Mouse (Mus musculus) retina, adult 2 months (tissue): ENCODE measurements around the gene Iqcd.

Source experiments
- DNase-seq: peaks from one replicate; pipeline ENCODE4 v3.0.0-alpha.2; 2012; ENCODE audit warnings: low read depth, low spot score

Gene Iqcd

GRCm38 (mm10) chr5:120571056-120571740 lies 17.6 kb upstream of the Iqcd start:
- no peak for DNase-seq

GRCm38 (mm10) chr5:120574469-120575063 lies 14.2 kb upstream of the Iqcd start:
- no peak for DNase-seq

GRCm38 (mm10) chr5:120576781-120577301 lies 12.0 kb upstream of the Iqcd start:
- no peak for DNase-seq

- no peak for DNase-seq
Measured at GRCm38 (mm10) chr5:120577935-120578441, 10.8 kb upstream of the Iqcd start.

- DNase-seq = no peak
Measured at GRCm38 (mm10) chr5:120578504-120579081, 10.2 kb upstream of the Iqcd start.

GRCm38 (mm10) chr5:120579211-120579897 lies 9.5 kb upstream of the Iqcd start:
- DNase-seq = no peak

GRCm38 (mm10) chr5:120579898-120580626 lies 8.8 kb upstream of the Iqcd start:
- no peak for DNase-seq

- DNase-seq = no peak
Measured at GRCm38 (mm10) chr5:120582002-120582401, 6.8 kb upstream of the Iqcd start.

GRCm38 (mm10) chr5:120583511-120583910 lies 5.3 kb upstream of the Iqcd start:
- DNase-seq = no peak

GRCm38 (mm10) chr5:120584968-120585367 lies 3.8 kb upstream of the Iqcd start:
- DNase-seq = no peak

GRCm38 (mm10) chr5:120586741-120587615 lies 1.8 kb upstream of the Iqcd start:
- DNase-seq = no peak

GRCm38 (mm10) chr5:120587616-120587926 lies 1.2 kb upstream of the Iqcd start:
- no peak for DNase-seq

- no peak for DNase-seq
Measured at GRCm38 (mm10) chr5:120587940-120588568, 762 bp upstream of the Iqcd start.

GRCm38 (mm10) chr5:120590356-120591010 lies 1.7 kb downstream of the Iqcd start:
- no peak for DNase-seq

- no peak for DNase-seq
Measured at GRCm38 (mm10) chr5:120592141-120592540, 3.3 kb downstream of the Iqcd start.

GRCm38 (mm10) chr5:120594485-120594884 lies 5.7 kb downstream of the Iqcd start:
- DNase-seq = no peak

- DNase-seq = no peak
Measured at GRCm38 (mm10) chr5:120599625-120600024, 10.8 kb downstream of the Iqcd start.

GRCm38 (mm10) chr5:120600946-120601668 lies 12.3 kb downstream of the Iqcd start:
- DNase-seq = no peak

GRCm38 (mm10) chr5:120602210-120602609 lies 13.4 kb downstream of the Iqcd start:
- no peak for DNase-seq
